Mouse (Mus musculus) liver, embryonic 14.5 days (tissue): ENCODE measurements around the gene Zfp618. TPM values are rescaled to one million over a fixed set of nuclear protein-coding genes. Genes with fewer than 3 reads are reported as not detected.

Experiments used
- ATAC-seq: fragments of 200-750 bp; cut with Nextera tagmentation; 2 replicates; pipeline ENCODE4 v1.8.0; 2017; ENCODE audit warnings: moderate number of reproducible peaks, mild to moderate bottlenecking, moderate library complexity; ENCODE audit not compliant: insufficient read depth
- DNase-seq, 3 experiments: peaks; one replicate each; pipeline ENCODE4 v3.0.0-alpha.2; 2012 to 2013; ENCODE audit warnings: low read depth in 3 of 3, low spot score in 3 of 3
- H3K27ac ChIP-seq: fragments of 300-500 bp; sonication (generic); 2 replicates; pipeline ENCODE4 v1.5.1; 2014; ENCODE audit warnings: moderate library complexity, mild to moderate bottlenecking, control low read depth, inconsistent platforms
- H3K27me3 ChIP-seq: fragments of 300-500 bp; sonication (generic); 2 replicates; pipeline ENCODE4 v1.6.1; 2014; ENCODE audit warnings: mild to moderate bottlenecking, low read length, moderate library complexity; ENCODE audit not compliant: control insufficient read depth, insufficient read depth
- H3K36me3 ChIP-seq: fragments of 300-500 bp; sonication (generic); replicated peaks from 2 replicates; pipeline ENCODE4 v1.6.1; 2014; ENCODE audit warnings: low read depth; ENCODE audit not compliant: control insufficient read depth, insufficient read depth
- H3K4me1 ChIP-seq, 2 experiments: fragments of 200-500 bp in 1 of 2; fragments of 300-500 bp in 1 of 2; sonication (generic) in 1 of 2; replicated peaks; 2 replicates each; pipeline ENCODE4 v1.6.1; 2012 to 2014; ENCODE audit warnings: antibody characterized with exemption in 1 of 2, inconsistent platforms in 1 of 2, low read length in 1 of 2; ENCODE audit not compliant: control insufficient read depth in 2 of 2, insufficient read depth in 2 of 2
- H3K4me2 ChIP-seq: fragments of 300-500 bp; sonication (generic); 2 replicates; pipeline ENCODE4 v1.6.1; 2014; ENCODE audit warnings: low read depth, mild to moderate bottlenecking, control low read depth, moderate library complexity
- H3K4me3 ChIP-seq, 2 experiments: fragments of 200-500 bp in 1 of 2; fragments of 300-500 bp in 1 of 2; sonication (generic) in 1 of 2; 2 replicates each; pipeline ENCODE4 v1.5.1; 2012 to 2014; ENCODE audit warnings: low read depth in 2 of 2, low read length in 2 of 2, mild to moderate bottlenecking in 2 of 2, control low read depth in 1 of 2, inconsistent platforms in 1 of 2, moderate library complexity in 1 of 2; ENCODE audit not compliant: insufficient read depth in 1 of 2
- H3K9ac ChIP-seq: fragments of 300-500 bp; sonication (generic); replicated peaks from 2 replicates; pipeline ENCODE4 v1.6.1; 2014; ENCODE audit warnings: mild to moderate bottlenecking, control low read depth, moderate library complexity
- H3K9me3 ChIP-seq: fragments of 300-500 bp; sonication (generic); 2 replicates; pipeline ENCODE4 v1.6.1; 2016; ENCODE audit warnings: low read length, mixed read lengths; ENCODE audit not compliant: control insufficient read depth
- CTCF ChIP-seq: IDR thresholded peaks from 2 replicates; pipeline ENCODE4 v1.5.1; 2016; ENCODE audit warnings: antibody characterized with exemption, low read depth, control low read depth
- EP300 ChIP-seq: IDR thresholded peaks from 2 replicates; pipeline ENCODE4 v1.6.1; 2016; ENCODE audit warnings: antibody characterized with exemption, low read depth
- WGBS: fragments of 180-500 bp; shearing (Covaris S2); extraction: QIAGEN DNeasy Blood & Tissue Kit; methylation state at CpG from one replicate; pipeline ENCODE4 v1.1.7; 2014; ENCODE audit not compliant: insufficient replicate concordance; 5-methylcytosine and 5-hydroxymethylcytosine counted together
- polyA plus RNA-seq, 2 experiments: library from polyadenylated mRNA; depleted of rRNA in 1 of 2; stranded (reverse) in 1 of 2; unstranded in 1 of 2; fragments of >200 nt; fragmentation: Nextera tagmentation in 1 of 2; extraction: Ambion mirVana in 1 of 2; gene quantifications; 2 replicates each; pipeline versions ENCODE4 v1.2.1 to v1.2.3; 2012 to 2014

Zfp618 gene
- polyA plus RNA-seq, 2 experiments: 1.5 TPM

DNA sequence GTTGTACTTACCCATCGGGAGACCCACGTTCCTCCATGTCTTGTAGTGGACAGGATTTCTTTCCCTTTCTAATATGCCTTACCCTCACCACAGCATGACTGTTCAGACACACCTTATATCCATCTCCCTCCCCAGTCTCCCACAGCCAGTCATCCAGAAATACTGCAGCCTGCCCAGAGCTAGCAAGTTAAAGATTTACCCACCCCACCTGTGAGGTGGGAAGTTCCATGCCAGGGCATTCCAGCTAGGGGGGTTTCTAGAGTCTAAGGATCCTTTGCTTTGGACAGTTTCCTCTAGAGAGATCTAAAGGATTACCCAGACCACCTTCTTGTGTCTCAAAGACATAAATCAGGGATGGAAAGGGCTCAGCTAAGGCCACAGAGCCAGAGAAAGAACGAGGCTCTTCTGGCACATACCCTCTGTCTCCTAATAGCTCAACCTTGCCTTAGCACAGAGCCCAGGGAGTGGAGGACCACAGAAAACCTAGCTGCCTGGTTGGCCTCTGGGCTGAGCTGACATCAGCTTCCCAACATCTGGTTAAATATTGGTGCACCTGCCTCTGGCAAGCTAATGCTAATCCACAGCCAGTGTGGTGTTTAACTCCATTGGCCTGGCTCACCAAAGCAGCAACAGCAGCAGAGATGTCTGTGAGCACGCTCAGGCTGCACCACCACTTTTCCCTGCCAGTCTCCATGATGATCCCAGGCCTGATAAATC is 206.8 kb downstream of the Zfp618 start, which contains the start of gene Kif12:
Gene Kif12, minus strand, starts transcription at position 163 of the 717 bp plus-strand sequence.
- 43% methylated on average over 4 of the region's 4 CpGs for WGBS
- peak within 1 kb of the TSS; percentile 31 for H3K4me2 ChIP-seq
- H3K4me1 ChIP-seq: peaks cover 0 to 2% of the 10 kb centered on the region in 2 experiments; a peak in 1 of 4 replicates
- H3K4me3 ChIP-seq: peak within 1 kb of the TSS; percentile 25 to 40; a peak in 3 of 4 replicates
- no peak within 1 kb of the TSS for H3K9ac ChIP-seq
- H3K9me3 ChIP-seq: no peaks in the 10 kb centered on the region
- TF ChIP-seq EP300 (no peak), CTCF (no peak)
- ATAC-seq (peak; percentile 78), DNase-seq (no peak)
- H3K27ac ChIP-seq: no peak within 1 kb of the TSS
- no peaks in the 10 kb centered on the region for H3K36me3 ChIP-seq
- no peaks in the 10 kb centered on the region for H3K27me3 ChIP-seq

- no peak for ATAC-seq
- Histone ChIP-seq H3K9ac (no peak overlapping the region), H3K4me1 (no peaks in the 10 kb centered on the region), H3K27me3 (no peaks in the 10 kb centered on the region), H3K27ac (no peak overlapping the region), H3K4me2 (no peak overlapping the region), H3K36me3 (no peaks in the 10 kb centered on the region), H3K4me3 (no peak overlapping the region), H3K9me3 (no peaks in the 10 kb centered on the region)
- 15% methylated on average over 5 of the region's 5 CpGs for WGBS
- no peak for DNase-seq
- no peak for TF ChIP-seq EP300
- peak; percentile 79 for TF ChIP-seq CTCF
Measured at GRCm38 (mm10) chr4:63181556-63181955, 216.2 kb downstream of the Zfp618 start.

DNA sequence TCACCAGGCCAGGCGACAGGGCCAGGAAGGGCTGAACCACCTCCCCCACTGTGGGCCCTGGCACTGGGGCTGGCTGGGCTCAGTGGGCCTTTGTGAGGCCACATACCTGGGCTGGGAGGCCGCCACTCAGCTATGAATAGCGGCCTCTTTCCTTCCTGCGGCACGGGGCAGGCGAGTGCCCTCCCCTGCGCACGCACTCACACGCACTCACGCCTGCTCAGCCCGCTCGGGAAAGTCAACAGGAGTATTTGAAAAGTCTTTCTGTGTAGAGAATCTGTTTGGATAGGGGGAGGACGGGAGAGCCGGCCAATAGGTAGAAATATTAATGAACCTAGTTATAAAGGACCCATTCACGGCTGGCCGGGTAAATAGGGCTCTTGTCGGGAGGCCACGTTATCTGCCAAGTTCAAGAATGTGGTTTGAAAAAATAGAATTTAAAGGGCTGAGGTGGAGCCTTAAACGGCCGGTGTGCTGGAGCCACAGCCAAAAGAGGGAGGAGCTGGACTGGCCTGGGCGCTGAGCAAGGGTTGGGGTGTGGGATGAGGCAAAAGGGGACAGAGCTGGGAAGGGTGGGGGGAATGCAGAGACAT is 221.0 kb downstream of the Zfp618 start:
- H3K9ac ChIP-seq: no peak overlapping the region
- no peak overlapping the region for H3K4me3 ChIP-seq
- DNase-seq (no peak), ATAC-seq (peak; percentile 62)
- 55% methylated on average over 21 of the region's 21 CpGs for WGBS
- H3K27ac ChIP-seq: no peak overlapping the region; the same call in 1 of the 2 replicates
- H3K4me1 ChIP-seq: peaks cover 0 to 3% of the 10 kb centered on the region in 2 experiments; a peak in 1 of 4 replicates
- TF ChIP-seq EP300 (no peak), CTCF (no peak)
- H3K9me3 ChIP-seq: no peaks in the 10 kb centered on the region
- H3K27me3 ChIP-seq: no peaks in the 10 kb centered on the region
- no peak overlapping the region for H3K4me2 ChIP-seq
- H3K36me3 ChIP-seq: no peaks in the 10 kb centered on the region

Other genes starting within 250 kb of the Zfp618 start
- 580 and 780 TPM in 2 replicates for gene Ambp, start 189.2 kb downstream of the Zfp618 start, polyA plus RNA-seq (2012; rRNA removed)
- gene Ambp, start 189.2 kb downstream of the Zfp618 start, polyA plus RNA-seq (2014; fragmentation: Nextera tagmentation; extraction: Ambion mirVana): 691 and 797 TPM in 2 replicates
- gene Kif12, start 206.6 kb downstream of the Zfp618 start, polyA plus RNA-seq (2012; rRNA removed): 5.7 and 6.1 TPM in 2 replicates
- gene Kif12, start 206.6 kb downstream of the Zfp618 start, polyA plus RNA-seq (2014; fragmentation: Nextera tagmentation; extraction: Ambion mirVana): 3.8 TPM in 2 replicates
- gene Col27a1, start 248.4 kb downstream of the Zfp618 start, polyA plus RNA-seq (2012; rRNA removed): 3.8 and 4.2 TPM in 2 replicates
- gene Col27a1, start 248.4 kb downstream of the Zfp618 start, polyA plus RNA-seq (2014; fragmentation: Nextera tagmentation; extraction: Ambion mirVana): 0.75 and 1.2 TPM in 2 replicates